Mouse (Mus musculus) MEL (cell line): Measurements from ENCODE around the gene Fgfr2. TPM values are rescaled to one million over a fixed set of nuclear protein-coding genes. Genes with fewer than 3 reads are reported as not detected.

Experiments
- DNase-seq: peaks from one replicate; pipeline ENCODE4 v3.0.0; 2011; ENCODE audit warnings: low read depth, low spot score
- H3K27ac ChIP-seq: 2 replicates; pipeline ENCODE4 v1.5.1; 2012; ENCODE audit warnings: low read depth, mild to moderate bottlenecking, control low read depth, low read length, moderate library complexity; ENCODE audit not compliant: control insufficient read depth
- H3K27me3 ChIP-seq, 2 experiments: fragments of 150-350 bp in 1 of 2; sonication (generic) in 1 of 2; 2 replicates each; pipeline ENCODE4 v1.6.1; 2012; ENCODE audit warnings: low read length in 2 of 2, mild to moderate bottlenecking in 2 of 2, improper control_type of control experiment in 1 of 2, moderate library complexity in 1 of 2; ENCODE audit not compliant: insufficient read depth in 2 of 2, control insufficient read depth in 1 of 2
- H3K36me3 ChIP-seq, 2 experiments: 2 replicates each; pipeline ENCODE4 v1.6.1; 2012 to 2014; ENCODE audit warnings: low read length in 2 of 2, improper control_type of control experiment in 1 of 2, inconsistent platforms in 1 of 2, mild to moderate bottlenecking in 1 of 2; ENCODE audit not compliant: insufficient read depth in 2 of 2, control insufficient read depth in 1 of 2
- H3K4me1 ChIP-seq, 2 experiments: fragments of 150-350 bp in 1 of 2; sonication (generic) in 1 of 2; 2 replicates each; pipeline ENCODE4 v1.6.1; 2012; ENCODE audit warnings: low read length in 2 of 2, improper control_type of control experiment in 1 of 2, mild to moderate bottlenecking in 1 of 2; ENCODE audit not compliant: insufficient read depth in 2 of 2, control insufficient read depth in 1 of 2
- H3K4me3 ChIP-seq, 2 experiments: fragments of 150-350 bp in 1 of 2; sonication (generic) in 1 of 2; 2 replicates each; pipeline ENCODE4 v1.5.1; 2012; ENCODE audit warnings: low read depth in 2 of 2, low read length in 2 of 2, mild to moderate bottlenecking in 2 of 2, moderate library complexity in 2 of 2, control low read depth in 1 of 2, improper control_type of control experiment in 1 of 2; ENCODE audit not compliant: control insufficient read depth in 1 of 2, insufficient read depth in 1 of 2
- H3K79me2 ChIP-seq: 2 replicates; pipeline ENCODE4 v1.6.1; 2012; ENCODE audit warnings: mild to moderate bottlenecking, low read length, moderate library complexity; ENCODE audit not compliant: control insufficient read depth, poor library complexity, insufficient read depth
- H3K9ac ChIP-seq: 2 replicates; pipeline ENCODE4 v1.6.1; 2012; ENCODE audit warnings: low read depth, mild to moderate bottlenecking, control low read depth, low read length, moderate library complexity; ENCODE audit not compliant: control insufficient read depth, poor library complexity, severe bottlenecking
- H3K9me3 ChIP-seq: fragments of 150-350 bp; sonication (generic); replicated peaks from 2 replicates; pipeline ENCODE4 v1.6.1; 2012; ENCODE audit warnings: mild to moderate bottlenecking, low read length, improper control_type of control experiment, moderate library complexity; ENCODE audit not compliant: insufficient read depth
- CHD1 ChIP-seq: IDR thresholded peaks from 2 replicates; pipeline ENCODE4 v1.6.1; 2012; ENCODE audit warnings: low read depth, mild to moderate bottlenecking, inconsistent platforms, low read length, improper control_type of control experiment
- CTCF ChIP-seq, 3 experiments: IDR thresholded peaks in 2 of 3; conservative IDR thresholded peaks in 1 of 3; 2 replicates each; pipeline ENCODE4 v1.5.1; 2011 to 2012; ENCODE audit warnings: low read length in 3 of 3, low read depth in 2 of 3, mild to moderate bottlenecking in 2 of 3, improper control_type of control experiment in 1 of 3, inconsistent platforms in 1 of 3, mixed read lengths in 1 of 3, moderate library complexity in 1 of 3; ENCODE audit not compliant: control insufficient read depth in 1 of 3, insufficient read depth in 1 of 3, poor library complexity in 1 of 3, severe bottlenecking in 1 of 3
- EP300 ChIP-seq, 2 experiments: IDR thresholded peaks; 2 replicates each; pipeline ENCODE4 v1.6.1; 2011; ENCODE audit warnings: improper control_type of control experiment in 2 of 2, low read length in 2 of 2, low read depth in 1 of 2, mild to moderate bottlenecking in 1 of 2
- ETS1 ChIP-seq: IDR thresholded peaks from 2 replicates; pipeline ENCODE4 v1.6.1; 2012; ENCODE audit warnings: low read depth, mild to moderate bottlenecking, inconsistent platforms, low read length, improper control_type of control experiment, moderate library complexity
- GATA1 ChIP-seq: IDR thresholded peaks from 2 replicates; pipeline ENCODE4 v1.6.1; 2011; ENCODE audit warnings: low read depth, low read length, improper control_type of control experiment
- HCFC1 ChIP-seq: IDR thresholded peaks from 2 replicates; pipeline ENCODE4 v1.6.1; 2012; ENCODE audit warnings: low read depth, mild to moderate bottlenecking, inconsistent platforms, low read length, improper control_type of control experiment, moderate library complexity
- KAT2A ChIP-seq: conservative IDR thresholded peaks from 2 replicates; pipeline ENCODE4 v1.6.1; 2012; ENCODE audit warnings: low read depth, low read length, improper control_type of control experiment, inconsistent platforms
- MAX ChIP-seq: IDR thresholded peaks from 2 replicates; pipeline ENCODE4 v1.6.1; 2011; ENCODE audit warnings: low read length, improper control_type of control experiment
- MXI1 ChIP-seq: IDR thresholded peaks from 2 replicates; pipeline ENCODE4 v1.6.1; 2011; ENCODE audit warnings: mild to moderate bottlenecking, low read depth, low read length, improper control_type of control experiment
- MYC ChIP-seq: IDR thresholded peaks from 2 replicates; pipeline ENCODE4 v1.6.1; 2011; ENCODE audit warnings: low read depth, mild to moderate bottlenecking, low read length, improper control_type of control experiment, moderate library complexity
- NELFE ChIP-seq: IDR thresholded peaks from 2 replicates; pipeline ENCODE4 v1.6.1; 2011; ENCODE audit warnings: low read depth, low read length, improper control_type of control experiment
- NRF1 ChIP-seq: IDR thresholded peaks from 2 replicates; pipeline ENCODE4 v1.6.1; 2014; ENCODE audit warnings: low read depth, mild to moderate bottlenecking, inconsistent platforms, low read length, improper control_type of control experiment, moderate library complexity; ENCODE audit not compliant: poor library complexity, insufficient read depth, severe bottlenecking
- POLR2A ChIP-seq, 2 experiments: IDR thresholded peaks; 2 replicates each; pipeline ENCODE4 v1.6.1; 2011 to 2012; ENCODE audit warnings: low read length in 2 of 2, mild to moderate bottlenecking in 2 of 2, control low read depth in 1 of 2, improper control_type of control experiment in 1 of 2, low read depth in 1 of 2, moderate library complexity in 1 of 2; ENCODE audit not compliant: control insufficient read depth in 1 of 2, insufficient read depth in 1 of 2, poor library complexity in 1 of 2
- RCOR1 ChIP-seq: IDR thresholded peaks from 2 replicates; pipeline ENCODE4 v1.6.1; 2012; ENCODE audit warnings: low read depth, mild to moderate bottlenecking, inconsistent platforms, low read length, improper control_type of control experiment
- SIN3A ChIP-seq: IDR thresholded peaks from 2 replicates; pipeline ENCODE4 v1.6.1; 2012; ENCODE audit warnings: low read length, improper control_type of control experiment, inconsistent platforms
- SMC3 ChIP-seq: IDR thresholded peaks from 2 replicates; pipeline ENCODE4 v1.6.1; 2011; ENCODE audit warnings: low read depth, low read length, improper control_type of control experiment
- TCF12 ChIP-seq: IDR thresholded peaks from 2 replicates; pipeline ENCODE4 v1.6.1; 2014; ENCODE audit warnings: low read depth, mild to moderate bottlenecking, inconsistent platforms, low read length, improper control_type of control experiment, moderate library complexity
- UBTF ChIP-seq: IDR thresholded peaks from 2 replicates; pipeline ENCODE4 v1.6.1; 2012; ENCODE audit warnings: low read depth, mild to moderate bottlenecking, inconsistent platforms, low read length, improper control_type of control experiment, moderate library complexity, borderline replicate concordance; ENCODE audit not compliant: insufficient read depth
- USF1 ChIP-seq: IDR thresholded peaks from 2 replicates; pipeline ENCODE4 v1.6.1; 2014; ENCODE audit warnings: low read depth, mild to moderate bottlenecking, inconsistent platforms, low read length, improper control_type of control experiment, moderate library complexity
- USF2 ChIP-seq, 2 experiments: IDR thresholded peaks; 2 replicates each; pipeline ENCODE4 v1.6.1; 2011 to 2012; ENCODE audit warnings: improper control_type of control experiment in 2 of 2, low read length in 2 of 2, borderline replicate concordance in 1 of 2, inconsistent platforms in 1 of 2, low read depth in 1 of 2, mild to moderate bottlenecking in 1 of 2; ENCODE audit not compliant: insufficient read depth in 1 of 2
- ZKSCAN1 ChIP-seq: IDR thresholded peaks from 2 replicates; pipeline ENCODE4 v1.6.1; 2012; ENCODE audit warnings: low read depth, mild to moderate bottlenecking, inconsistent platforms, low read length, improper control_type of control experiment, moderate library complexity
- ZMIZ1 ChIP-seq: IDR thresholded peaks from 2 replicates; pipeline ENCODE4 v1.6.1; 2012; ENCODE audit warnings: low read depth, mild to moderate bottlenecking, inconsistent platforms, low read length, improper control_type of control experiment, moderate library complexity
- polyA plus RNA-seq, 2 experiments: library from polyadenylated mRNA; stranded (reverse) in 1 of 2; unstranded in 1 of 2; fragments of >175 nt in 1 of 2; fragments of >200 nt in 1 of 2; gene quantifications; 2 replicates each; pipeline versions ENCODE4 v1.2.1 to v1.2.4; 2012; ENCODE audit warnings: low replicate concordance in 2 of 2, low read depth in 1 of 2; ENCODE audit not compliant: insufficient read length in 2 of 2, insufficient read depth in 1 of 2, missing spikeins in 1 of 2
- total RNA-seq: library from RNA; depleted of rRNA; stranded (reverse); fragments of 300-350 nt; gene quantifications from 2 replicates; pipeline ENCODE4 v1.2.3, GENCODE M21; 2012

Gene Fgfr2
- total and polyA plus RNA-seq, 3 experiments = not detected

DNA sequence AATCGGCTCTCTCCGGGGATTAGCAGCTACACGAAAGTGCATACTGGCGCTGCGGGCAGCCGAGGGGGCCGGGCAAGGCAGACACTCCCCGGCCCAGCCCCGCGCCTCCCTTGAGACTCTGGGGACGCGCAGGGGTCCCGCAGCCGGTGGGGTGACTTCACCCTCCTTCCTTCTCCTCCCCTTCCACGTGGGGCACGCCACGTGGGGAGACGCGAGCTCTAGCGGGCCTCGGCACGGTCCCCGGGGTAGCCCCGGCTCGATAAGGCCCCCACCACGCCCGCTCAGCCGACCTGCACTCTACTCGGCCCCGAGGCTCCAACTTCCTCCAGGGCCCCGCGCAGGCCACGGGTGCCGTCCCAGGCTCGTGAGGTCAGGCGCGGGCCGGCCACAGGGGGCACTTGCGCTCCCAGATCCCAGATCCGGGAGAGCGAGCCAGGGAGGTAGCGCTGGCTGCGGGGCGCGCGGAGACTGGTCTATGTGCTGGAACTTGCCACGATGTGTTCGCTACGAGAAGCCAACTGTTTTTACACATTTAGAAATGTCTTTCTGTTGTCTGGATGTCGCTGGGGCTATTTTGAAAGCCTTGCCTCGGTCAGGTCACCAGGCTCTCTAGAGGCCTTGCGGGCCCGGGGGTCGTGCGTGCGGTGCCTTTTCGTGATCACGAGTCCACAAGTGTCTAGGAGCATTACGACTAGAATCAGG, 1.0 kb upstream of the Fgfr2 start, which contains the start of gene Ctbp2:
TSS of gene Ctbp2 (minus strand) at position 356 of the 702 bp plus-strand sequence.
- Histone ChIP-seq H3K27ac (peak within 1 kb of the TSS; percentile 99), H3K9me3 (no peaks in the 10 kb centered on the region), H3K4me1 (peaks cover 0 to 12% of the 10 kb centered on the region in 2 experiments; a peak in 3 of 4 replicates)
- TF ChIP-seq ZKSCAN1 (no peak), NELFE (peak; percentile 66; the same call in 1 of the 2 replicates), MYC (peak; percentile 89), POLR2A (IDR thresholded peaks at IDR 0.05; ENCODE audit: control insufficient read depth in 1 of 2, insufficient read depth in 1 of 2, low read depth in 1 of 2, low read length in 2 of 2, poor library complexity in 1 of 2) (peak; percentile 68 to 84), TCF12 (peak; percentile 8; the same call in 1 of the 2 replicates), NRF1 (no peak), RCOR1 (0 out of 2 replicates have a peak, but pooled peaks have one; percentile 36), CHD1 (no peak; the same call in 1 of the 2 replicates), GATA1 (no peak), USF1 (peak; percentile 64), UBTF (peak; percentile 100), MXI1 (peak; percentile 96), HCFC1 (peak; percentile 49; the same call in 1 of the 2 replicates), ETS1 (0 out of 2 replicates have a peak, but pooled peaks have one; percentile 11), SMC3 (no peak), CTCF (IDR thresholded peaks at IDR 0.05 in 2 of 3, conservative IDR thresholded peaks at IDR 0.05 in 1 of 3; ENCODE audit: control insufficient read depth in 1 of 3, insufficient read depth in 1 of 3, low read depth in 2 of 3, low read length in 3 of 3, poor library complexity in 1 of 3, severe bottlenecking in 1 of 3) (peak in 1 of 3 experiments; percentile 35; a peak in 3 of 6 replicates), EP300 (IDR thresholded peaks at IDR 0.05; ENCODE audit: low read depth in 1 of 2, low read length in 2 of 2) (0 out of 4 replicates have a peak, but pooled peaks of 1 of the 2 experiments have one; percentile 0), MAX (peak; percentile 90), ZMIZ1 (peak; percentile 67; the same call in 1 of the 2 replicates), KAT2A (no peak; the same call in 1 of the 2 replicates), USF2 (IDR thresholded peaks at IDR 0.05; ENCODE audit: borderline replicate concordance in 1 of 2, insufficient read depth in 1 of 2, low read depth in 1 of 2, low read length in 2 of 2) (no peak), SIN3A (peak; percentile 83)
- TF ChIP-seq, all 39 proteins: peak for 15
- Histone ChIP-seq H3K9ac (peak within 1 kb of the TSS; percentile 87), H3K27me3 (no peaks in the 10 kb centered on the region), H3K4me3 (peak within 1 kb of the TSS; percentile 97), H3K36me3 (peaks cover 0 to 13% of the 10 kb centered on the region in 2 experiments; a peak in 2 of 4 replicates), H3K79me2 (peaks cover 42% of the 10 kb centered on the region)
- no peak for DNase-seq
